Mouse (Mus musculus): Measurements from ENCODE around the gene Psmc3. TPM values are rescaled to one million over a fixed set of nuclear protein-coding genes. Genes with fewer than 3 reads are reported as not detected.

The Psmc3 gene
- 80.8 and 83.0 TPM in 2 replicates for polyA plus RNA-seq (2012; rRNA removed)

GRCm38 (mm10) chr2:91053934-91054382, at the start of gene Psmc3:
TSS of gene Psmc3 (plus strand) at chr2:91054009.

GRCm38 (mm10) chr2:91035385-91035784, 18.4 kb upstream of the Psmc3 start, which contains the start of gene Rapsn:
TSS of gene Rapsn (plus strand) at chr2:91035620.

GRCm38 (mm10) chr2:91070076-91070800, 16.4 kb downstream of the Psmc3 start, which contains the start of gene Slc39a13:
TSS of gene Slc39a13 (minus strand) at chr2:91070417.

GRCm38 (mm10) chr2:91081775-91082695, 28.2 kb downstream of the Psmc3 start, which contains the start of gene Spi1:
TSS of gene Spi1 (plus strand) at chr2:91082390.

Other genes starting within 250 kb of the Psmc3 start
- 93.6 and 104 TPM in 2 replicates for gene Mtch2, start 206.9 kb upstream of the Psmc3 start, polyA plus RNA-seq (2012; rRNA removed)
- 0.96 and 1.2 TPM in 2 replicates for gene C1qtnf4, start 168.1 kb upstream of the Psmc3 start, polyA plus RNA-seq (2012; rRNA removed)
- gene Kbtbd4, start 149.3 kb upstream of the Psmc3 start, polyA plus RNA-seq (2012; rRNA removed) = 7.3 and 7.7 TPM in 2 replicates
- 134 and 142 TPM in 2 replicates for gene Ndufs3, start 149.2 kb upstream of the Psmc3 start, polyA plus RNA-seq (2012; rRNA removed)
- 28.5 and 32.5 TPM in 2 replicates for gene Celf1, start 113.6 kb upstream of the Psmc3 start, polyA plus RNA-seq (2012; rRNA removed)
- gene Rapsn, start 18.4 kb upstream of the Psmc3 start, polyA plus RNA-seq (2012; rRNA removed) = 0.53 and 0.76 TPM in 2 replicates
- gene Slc39a13, start 16.4 kb downstream of the Psmc3 start, polyA plus RNA-seq (2012; rRNA removed) = 16.2 and 19.2 TPM in 2 replicates
- 38.8 and 46.7 TPM in 2 replicates for gene Spi1, start 28.4 kb downstream of the Psmc3 start, polyA plus RNA-seq (2012; rRNA removed)
- gene Mybpc3, start 64.1 kb downstream of the Psmc3 start, polyA plus RNA-seq (2012; rRNA removed) = 0.06 and 0.14 TPM in 2 replicates
- 5.3 and 6.3 TPM in 2 replicates for gene Madd, start 129.8 kb downstream of the Psmc3 start, polyA plus RNA-seq (2012; rRNA removed)
- 30.5 and 31.6 TPM in 2 replicates for gene Nr1h3, start 148.8 kb downstream of the Psmc3 start, polyA plus RNA-seq (2012; rRNA removed)
- gene Acp2, start 148.9 kb downstream of the Psmc3 start, polyA plus RNA-seq (2012; rRNA removed) = 11.1 and 11.3 TPM in 2 replicates
- 8.3 and 10.3 TPM in 2 replicates for gene Ddb2, start 183.0 kb downstream of the Psmc3 start, polyA plus RNA-seq (2012; rRNA removed)
- gene Pacsin3, start 201.9 kb downstream of the Psmc3 start, polyA plus RNA-seq (2012; rRNA removed) = 19.4 and 20.2 TPM in 2 replicates
- 25.8 and 26.6 TPM in 2 replicates for gene Arfgap2, start 211.0 kb downstream of the Psmc3 start, polyA plus RNA-seq (2012; rRNA removed)